ENCODE assay signal across 10 mouse cellular contexts in the genomic region with DNA sequence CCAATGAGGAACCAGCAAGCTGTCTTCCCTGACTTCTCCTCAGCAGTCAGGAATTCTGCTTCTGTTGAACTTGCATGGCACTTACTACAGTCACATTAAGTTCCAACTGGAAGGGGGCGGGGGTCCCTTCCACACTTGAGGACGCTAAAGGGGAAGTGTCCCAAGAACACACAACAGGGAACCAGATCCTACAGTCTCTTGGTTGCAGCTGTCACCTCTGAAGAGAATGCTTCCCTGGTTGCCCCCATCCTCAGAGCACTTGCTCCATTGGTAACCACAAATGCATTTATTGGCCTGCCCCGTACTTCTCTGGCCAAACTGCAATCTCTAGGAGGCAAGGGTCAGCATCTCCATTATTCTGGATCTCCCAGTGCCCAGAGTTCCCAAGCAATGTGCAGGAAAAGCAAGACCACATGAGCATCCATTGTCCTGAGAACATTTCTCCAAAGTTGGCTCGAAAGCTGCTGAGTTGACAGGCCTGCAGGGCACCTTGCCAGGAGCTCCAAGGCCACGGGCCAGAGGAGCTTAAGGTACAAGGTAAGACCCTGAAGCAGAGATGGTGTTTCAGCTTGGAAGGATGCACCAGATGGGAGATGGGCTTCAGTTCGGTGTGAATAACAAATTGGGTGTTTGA. TPM values are rescaled to one million over a fixed set of nuclear protein-coding genes. Genes with fewer than 3 reads are reported as not detected.
DNase-seq lines count a peak whose midpoint lies in the region; ATAC-seq lines count a peak whose summit lies in the region.
"Had no signal": no experiment of that assay in that cellular context is flagged by ENCODE, and none has a peak within 500 bp of the region (broad histone marks: within the 10 kb centered on the region; RNA-seq: fewer than 3 reads in every experiment).

No protein-coding gene starts in this region.

- H3K4me2 ChIP-seq in kidney, embryonic 14.5 days (replicated peaks; ENCODE audit: low read depth, low read length): no peak overlapping the region
- H3K4me2 ChIP-seq: liver, embryonic 13.5 days had no signal

- H3K27ac ChIP-seq in kidney, embryonic 14.5 days (ENCODE audit: low read depth, low read length): no peak overlapping the region
- peak overlapping the region; percentile 10; the same call in 1 of the 2 replicates for H3K27ac ChIP-seq in embryonic facial prominence, embryonic 10.5 days (replicated peaks)
- H3K27ac ChIP-seq in forebrain, embryonic 10.5 days: no peak overlapping the region
- H3K27ac ChIP-seq: liver, embryonic 13.5 days had no signal

- peaks cover 23% of the 10 kb centered on the region for H3K4me1 ChIP-seq in kidney, embryonic 14.5 days (ENCODE audit: control insufficient read depth, insufficient read depth, low read length)
- H3K4me1 ChIP-seq in embryonic facial prominence, embryonic 10.5 days: peaks cover 54% of the 10 kb centered on the region
- H3K4me1 ChIP-seq in forebrain, embryonic 10.5 days: peaks cover 59% of the 10 kb centered on the region

- 87% methylated on average over 6 of the region's 6 CpGs for WGBS in kidney, embryonic 14.5 days
- 93% methylated on average over 6 of the region's 6 CpGs for WGBS in embryonic facial prominence, embryonic 10.5 days
- WGBS in forebrain, embryonic 10.5 days: 90% methylated on average over 6 of the region's 6 CpGs

- no peak overlapping the region for H3K4me3 ChIP-seq in kidney, embryonic 14.5 days (ENCODE audit: low read length)
- no peak overlapping the region for H3K4me3 ChIP-seq in embryonic facial prominence, embryonic 10.5 days
- no peak overlapping the region for H3K4me3 ChIP-seq in forebrain, embryonic 10.5 days
- H3K4me3 ChIP-seq: liver, embryonic 13.5 days had no signal

- ATAC-seq in kidney, embryonic 14.5 days (ENCODE audit: low FRiP score, low TSS enrichment): no peak

- DNase-seq in kidney, adult 11 months: peak; percentile 76
- DNase-seq in adrenal gland, postnatal 36 days: peak; percentile 70 to 86
- no peak for DNase-seq in embryonic facial prominence, embryonic 10.5 days (ENCODE audit: low spot score)
- peak; percentile 84 for DNase-seq in kidney, postnatal 14 days
- no peak for DNase-seq in embryo, embryonic 10.5 days (ENCODE audit: low spot score)
- DNase-seq in forebrain, embryonic 10.5 days (ENCODE audit: extremely low spot score, low spot score): no peak
- DNase-seq in c-Kit-positive CD71-positive TER-119-positive erythroid progenitor cells, embryonic 14.5 days (ENCODE audit: low spot score): no peak
- DNase-seq: liver, embryonic 13.5 days; thymus, adult 18-20 months had no signal

- no peaks in the 10 kb centered on the region for H3K36me3 ChIP-seq in kidney, embryonic 14.5 days (ENCODE audit: control insufficient read depth, insufficient read depth, low read length)
- no peaks in the 10 kb centered on the region for H3K36me3 ChIP-seq in embryonic facial prominence, embryonic 10.5 days (replicated peaks)
- no peaks in the 10 kb centered on the region for H3K36me3 ChIP-seq in forebrain, embryonic 10.5 days (replicated peaks)
- H3K36me3 ChIP-seq: liver, embryonic 13.5 days had no signal

- no peaks in the 10 kb centered on the region for H3K9me3 ChIP-seq in kidney, embryonic 14.5 days (ENCODE audit: control insufficient read depth, low read length)
- peaks cover 3% of the 10 kb centered on the region; the same call in 1 of the 2 replicates for H3K9me3 ChIP-seq in embryonic facial prominence, embryonic 10.5 days
- no peaks in the 10 kb centered on the region; the same call in 1 of the 2 replicates for H3K9me3 ChIP-seq in forebrain, embryonic 10.5 days
- H3K9me3 ChIP-seq: liver, embryonic 13.5 days had no signal

- no peaks in the 10 kb centered on the region for H3K27me3 ChIP-seq in kidney, embryonic 14.5 days (ENCODE audit: control insufficient read depth, insufficient read depth, low read length)
- peaks cover 4% of the 10 kb centered on the region; the same call in 1 of the 2 replicates for H3K27me3 ChIP-seq in embryonic facial prominence, embryonic 10.5 days (replicated peaks; ENCODE audit: low read depth, poor library complexity, severe bottlenecking)
- H3K27me3 ChIP-seq in forebrain, embryonic 10.5 days (ENCODE audit: poor library complexity, severe bottlenecking): peaks cover 15% of the 10 kb centered on the region; the same call in 1 of the 2 replicates

- H3K9ac ChIP-seq in kidney, embryonic 14.5 days (ENCODE audit: low read depth, low read length): no peak overlapping the region
- H3K9ac ChIP-seq: liver, embryonic 13.5 days had no signal

RNA-seq across cellular contexts. Expression of a gene that starts 15.8 kb away (rescaled TPM):
- 1.8 and 2.9 TPM in 2 replicates for polyA plus RNA-seq in kidney, embryonic 14.5 days (2014; fragmentation: Nextera tagmentation; extraction: Ambion mirVana)
- 10 to 100 TPM; 76.4 to 98.7 TPM for total RNA-seq in adrenal gland, postnatal 36 days (2021)
- 35.9 and 42.0 TPM in 2 replicates for polyA plus RNA-seq in embryonic facial prominence, embryonic 10.5 days (2016; fragmentation: Nextera tagmentation; extraction: Ambion mirVana)
- 32.7 and 35.3 TPM in 2 replicates for polyA plus RNA-seq in forebrain, embryonic 10.5 days (2016; fragmentation: Nextera tagmentation; extraction: Ambion mirVana)

RNA-seq across cellular contexts. Expression of a gene that starts 35.2 kb away (rescaled TPM):
- 45.8 and 47.4 TPM in 2 replicates for polyA plus RNA-seq in kidney, embryonic 14.5 days (2014; fragmentation: Nextera tagmentation; extraction: Ambion mirVana)
- 10 to 100 TPM; 27.1 to 32.8 TPM for total RNA-seq in adrenal gland, postnatal 36 days (2021)
- polyA plus RNA-seq in embryonic facial prominence, embryonic 10.5 days (2016; fragmentation: Nextera tagmentation; extraction: Ambion mirVana): 35.8 and 41.8 TPM in 2 replicates
- 33.5 and 34.7 TPM in 2 replicates for polyA plus RNA-seq in forebrain, embryonic 10.5 days (2016; fragmentation: Nextera tagmentation; extraction: Ambion mirVana)

RNA-seq across cellular contexts. Expression of a gene that starts 35.5 kb away (rescaled TPM):
- 106 and 108 TPM in 2 replicates for polyA plus RNA-seq in kidney, embryonic 14.5 days (2014; fragmentation: Nextera tagmentation; extraction: Ambion mirVana)
- total RNA-seq in adrenal gland, postnatal 36 days (2021): 10 to 100 TPM; 67.5 to 72.7 TPM
- polyA plus RNA-seq in embryonic facial prominence, embryonic 10.5 days (2016; fragmentation: Nextera tagmentation; extraction: Ambion mirVana): 104 and 109 TPM in 2 replicates
- polyA plus RNA-seq in forebrain, embryonic 10.5 days (2016; fragmentation: Nextera tagmentation; extraction: Ambion mirVana): 96.8 and 108 TPM in 2 replicates

Comparison
In these comparisons a context has a peak if more than half of its experiments do, and no peak if none do; other contexts are left out.
1. DNase-seq: peak in kidney, adult 11 months (single experiment), adrenal gland, postnatal 36 days (2 of 2) and kidney, postnatal 14 days (single experiment); none in embryonic facial prominence, embryonic 10.5 days (single experiment), embryo, embryonic 10.5 days (single experiment), forebrain, embryonic 10.5 days (single experiment) and c-Kit-positive CD71-positive TER-119-positive erythroid progenitor cells, embryonic 14.5 days (single experiment).